Mouse (Mus musculus) olfactory bulb, adult 2 months (tissue): ENCODE results near the gene Sdk2. TPM values are rescaled to one million over a fixed set of nuclear protein-coding genes. Genes with fewer than 3 reads are reported as not detected.
A peak's percentile ranks its signal among the peaks of the same experiment; 100 is the strongest.

Source experiments
- H3K27ac ChIP-seq: fragments of 200-500 bp; 2 replicates; pipeline ENCODE4 v1.5.1; 2012; ENCODE audit warnings: low read depth, low read length; ENCODE audit not compliant: insufficient read depth
- H3K4me1 ChIP-seq: fragments of 200-500 bp; 2 replicates; pipeline ENCODE4 v1.6.1; 2012; ENCODE audit warnings: low read length; ENCODE audit not compliant: control insufficient read depth, insufficient read depth
- H3K4me3 ChIP-seq: fragments of 200-500 bp; 2 replicates; pipeline ENCODE4 v1.5.1; 2012; ENCODE audit warnings: mild to moderate bottlenecking, low read depth, low read length, moderate library complexity; ENCODE audit not compliant: insufficient read depth
- CTCF ChIP-seq: fragments of 200-500 bp; IDR thresholded peaks from 2 replicates; pipeline ENCODE4 v1.5.1; 2012; ENCODE audit warnings: low read depth, mild to moderate bottlenecking, low read length, moderate library complexity; ENCODE audit not compliant: insufficient read depth
- POLR2A ChIP-seq: fragments of 200-500 bp; IDR thresholded peaks from 2 replicates; pipeline ENCODE4 v1.6.1; 2012; ENCODE audit warnings: mild to moderate bottlenecking, low read depth, low read length, moderate library complexity; ENCODE audit not compliant: insufficient read depth
- WGBS: fragments of 180-500 bp; shearing (Covaris S2); methylation state at CpG from one replicate; pipeline ENCODE4 v1.1.7; 2018; 5-methylcytosine and 5-hydroxymethylcytosine counted together
- polyA plus RNA-seq: library from polyadenylated mRNA; stranded (reverse); fragments of >200 nt; gene quantifications from 2 replicates; pipeline ENCODE4 v1.2.4, GENCODE M21; 2012; ENCODE audit warnings: low replicate concordance; ENCODE audit not compliant: missing spikeins, insufficient read depth, insufficient read length

The Sdk2 gene
- polyA plus RNA-seq, 1 experiment, result not detected

DNA sequence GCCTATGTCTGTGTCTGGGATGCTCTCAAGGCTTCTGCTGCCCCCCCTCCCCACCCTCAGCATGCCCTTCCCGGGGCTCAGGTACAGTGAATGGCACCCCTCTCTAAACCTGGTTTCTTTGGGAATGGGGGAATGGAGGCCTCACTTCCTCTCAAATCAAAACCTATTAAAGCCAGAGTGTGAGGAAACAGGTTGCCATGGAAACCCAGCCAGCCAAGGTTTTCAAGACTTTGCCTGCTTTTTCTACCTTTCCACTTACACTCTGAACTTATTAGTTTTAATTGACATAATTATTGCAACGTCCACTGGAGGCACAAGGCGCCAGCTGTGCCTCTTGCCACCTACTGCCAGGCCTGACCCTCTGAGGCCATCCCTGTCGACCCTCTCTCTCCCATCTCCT lies 135.1 kb downstream of the Sdk2 start:
- Histone ChIP-seq H3K4me1 (peaks cover 43% of the 10 kb centered on the region), H3K27ac (no peak overlapping the region), H3K4me3 (no peak overlapping the region)
- 48% methylated on average over 4 of the region's 4 CpGs for WGBS
- no peak for TF ChIP-seq POLR2A
- no peak for TF ChIP-seq CTCF

DNA sequence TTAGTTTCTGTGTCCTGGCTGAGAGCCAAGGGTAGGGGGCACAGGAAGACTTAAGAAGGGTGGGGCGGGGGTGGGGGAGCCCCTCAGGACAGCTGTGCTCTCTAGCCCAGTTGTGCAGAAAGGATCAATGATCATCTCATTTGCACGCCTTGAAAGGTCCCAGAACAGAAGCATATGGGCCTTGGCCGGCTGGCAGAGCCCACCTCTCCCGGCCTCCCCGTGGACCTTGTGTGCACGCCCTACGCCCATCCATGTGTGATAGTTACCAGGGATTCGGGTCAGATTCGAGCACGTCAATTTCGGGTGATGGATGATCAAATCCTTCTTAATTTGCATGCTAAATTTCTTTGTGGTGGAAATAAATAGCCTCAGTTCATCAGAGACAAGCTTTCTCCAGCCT lies 136.7 kb downstream of the Sdk2 start:
- Histone ChIP-seq H3K4me1 (peaks cover 33% of the 10 kb centered on the region), H3K4me3 (no peak overlapping the region), H3K27ac (no peak overlapping the region)
- WGBS, result 93% methylated on average over 11 of the region's 11 CpGs
- TF ChIP-seq POLR2A (no peak), CTCF (no peak)

DNA sequence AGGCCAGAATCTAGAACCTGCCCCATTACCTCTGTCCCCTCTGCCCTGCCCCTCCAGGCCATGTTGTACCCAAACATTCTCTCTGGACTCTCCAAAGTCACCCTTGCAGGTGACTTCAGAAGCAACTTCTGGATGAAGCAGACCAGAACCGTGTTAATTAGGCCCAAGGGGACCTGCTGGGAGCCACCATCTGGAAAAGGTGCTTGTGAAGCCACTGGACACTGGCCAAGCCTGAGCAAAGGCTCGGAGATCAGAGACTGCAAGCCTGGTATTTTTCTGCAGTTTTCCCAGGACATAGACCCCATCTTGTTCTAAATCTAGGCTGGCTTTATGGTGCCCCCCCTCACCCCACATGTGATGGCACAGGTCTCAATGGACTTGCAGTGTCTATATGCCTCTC lies 138.0 kb downstream of the Sdk2 start:
- Histone ChIP-seq H3K27ac (no peak overlapping the region), H3K4me1 (peaks cover 33% of the 10 kb centered on the region), H3K4me3 (no peak overlapping the region)
- WGBS, result 64% methylated on average over 2 of the region's 2 CpGs
- TF ChIP-seq CTCF, result no peak
- no peak for TF ChIP-seq POLR2A

- H3K4me3 ChIP-seq, result no peak overlapping the region
- no peak for TF ChIP-seq POLR2A
- no peak for TF ChIP-seq CTCF
- no peak overlapping the region for H3K27ac ChIP-seq
- WGBS, result 75% methylated on average over 9 of the region's 9 CpGs
- H3K4me1 ChIP-seq, result peaks cover 31% of the 10 kb centered on the region
Observed at GRCm38 (mm10) chr11:113928291-113928690, 138.6 kb downstream of the Sdk2 start.

DNA sequence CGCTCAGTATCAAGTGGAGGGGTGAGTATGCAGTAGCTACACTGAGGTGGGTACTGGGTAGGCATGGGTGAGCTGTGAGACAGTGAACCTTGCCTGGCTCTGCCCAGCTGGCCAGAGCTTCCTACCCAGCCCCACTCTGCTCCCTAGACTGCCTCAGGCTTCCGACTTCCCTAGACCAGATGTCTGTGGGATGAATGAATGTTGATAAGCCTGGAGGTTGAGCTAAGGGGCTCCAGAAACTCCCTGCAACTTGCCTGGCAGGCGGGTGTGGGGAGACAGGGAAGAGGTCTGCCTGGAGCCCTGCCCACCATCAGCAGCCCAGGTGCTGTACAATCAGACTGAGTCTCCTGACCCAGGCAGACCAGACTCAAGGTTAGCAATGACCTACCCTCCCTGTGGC lies 139.0 kb downstream of the Sdk2 start:
- Histone ChIP-seq H3K4me1 (peaks cover 35% of the 10 kb centered on the region), H3K27ac (peak overlapping the region; percentile 55), H3K4me3 (no peak overlapping the region)
- WGBS, result 55% methylated on average over 3 of the region's 3 CpGs
- TF ChIP-seq CTCF, result no peak
- no peak for TF ChIP-seq POLR2A

GRCm38 (mm10) chr11:113927231-113927630 lies 139.6 kb downstream of the Sdk2 start:
- no peak overlapping the region for H3K4me3 ChIP-seq
- H3K27ac ChIP-seq, result peak overlapping the region; percentile 78
- TF ChIP-seq POLR2A (no peak), CTCF (no peak)
- 26% methylated on average over 11 of the region's 11 CpGs for WGBS
- H3K4me1 ChIP-seq, result peaks cover 39% of the 10 kb centered on the region

- Histone ChIP-seq H3K4me1 (peaks cover 20% of the 10 kb centered on the region), H3K4me3 (no peak overlapping the region), H3K27ac (no peak overlapping the region)
- 59% methylated on average over 5 of the region's 5 CpGs for WGBS
- TF ChIP-seq POLR2A (no peak), CTCF (no peak)
Observed at GRCm38 (mm10) chr11:113923137-113923536, 143.7 kb downstream of the Sdk2 start.

DNA sequence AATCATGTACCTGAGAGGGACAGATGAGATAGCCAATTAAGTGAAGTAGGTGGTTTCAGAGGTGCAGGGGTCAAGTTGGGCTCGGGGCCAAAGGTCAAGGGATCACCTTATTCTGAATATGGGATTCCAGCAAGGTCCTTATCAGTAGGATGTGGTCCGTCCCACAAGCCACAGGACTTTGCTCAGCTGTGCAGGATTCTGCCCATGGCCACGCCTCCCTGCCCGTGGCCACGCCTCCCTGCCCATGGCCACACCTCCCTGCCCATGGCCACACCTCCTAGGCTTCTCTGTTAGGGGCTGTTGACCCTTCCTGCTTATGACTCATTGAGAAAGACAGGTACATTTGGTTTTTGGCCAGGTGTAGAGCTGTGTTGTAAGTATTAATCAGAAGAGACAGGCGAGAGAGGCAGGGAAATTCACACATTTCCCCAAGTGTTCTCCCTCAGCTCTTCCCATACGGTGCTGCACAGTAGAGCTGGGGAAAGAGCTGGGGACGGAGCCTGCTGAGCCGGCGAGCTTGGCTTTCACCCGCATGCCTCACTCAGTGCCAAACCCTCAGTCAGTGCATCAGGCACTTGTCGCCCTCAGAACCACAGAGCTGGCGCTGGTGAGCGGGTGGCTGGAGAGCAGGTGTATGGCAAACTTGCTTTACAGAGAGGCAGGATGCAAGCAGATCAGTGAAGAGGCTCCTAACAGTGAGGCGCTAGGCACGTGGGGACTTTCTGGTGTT lies 163.6 kb downstream of the Sdk2 start:
- 74% methylated on average over 16 of the region's 16 CpGs for WGBS
- H3K4me1 ChIP-seq, result no peaks in the 10 kb centered on the region

DNA sequence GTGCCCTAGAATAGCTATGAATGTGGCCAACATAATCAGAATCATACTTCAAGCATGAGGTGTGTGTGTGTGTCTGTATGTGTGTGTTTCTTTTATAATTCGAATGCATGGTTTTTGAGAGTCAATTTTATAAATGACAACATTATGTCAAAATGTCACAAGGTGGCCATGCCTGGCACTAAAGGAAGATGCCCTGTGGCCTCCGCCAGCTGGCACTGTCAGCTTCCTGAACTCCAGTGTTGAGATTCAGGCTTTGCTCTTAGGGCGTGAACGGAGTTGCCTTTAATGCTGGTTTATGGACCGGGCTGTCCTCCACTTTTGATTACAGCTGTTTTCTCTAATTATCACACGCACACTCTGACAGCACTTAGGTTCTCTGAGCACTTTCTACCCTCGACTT lies 164.9 kb downstream of the Sdk2 start:
- 87% methylated on average over 7 of the region's 7 CpGs for WGBS
- TF ChIP-seq POLR2A, result no peak
- TF ChIP-seq CTCF, result no peak
- Histone ChIP-seq H3K4me1 (no peaks in the 10 kb centered on the region), H3K27ac (no peak overlapping the region), H3K4me3 (no peak overlapping the region)

More for the DNA sequence above, 163.6 kb downstream of the Sdk2 start:
- TF ChIP-seq CTCF, result no peak
- TF ChIP-seq POLR2A, result no peak
- H3K27ac ChIP-seq, result no peak overlapping the region
- H3K4me3 ChIP-seq, result no peak overlapping the region
